Mouse (Mus musculus) midbrain, postnatal 0 days (tissue): ENCODE data around the gene Cd70. TPM values are rescaled to one million over a fixed set of nuclear protein-coding genes. Genes with fewer than 3 reads are reported as not detected.

Source experiments
- ATAC-seq: fragments of 200-750 bp; cut with Nextera tagmentation; 2 replicates; pipeline ENCODE4 v1.8.0; 2017; ENCODE audit warnings: moderate number of reproducible peaks, mild to moderate bottlenecking, moderate TSS enrichment, moderate library complexity; ENCODE audit not compliant: low FRiP score
- DNase-seq: peaks from one replicate; pipeline ENCODE4 v3.0.0-alpha.2; 2015; ENCODE audit warnings: low spot score
- H3K27ac ChIP-seq: fragments of 300-500 bp; sonication (generic); 2 replicates; pipeline ENCODE4 v1.5.1; 2014; ENCODE audit warnings: low read depth, mild to moderate bottlenecking, low read length, mixed read lengths
- H3K27me3 ChIP-seq: fragments of 300-500 bp; sonication (generic); 2 replicates; pipeline ENCODE4 v1.6.1; 2014; ENCODE audit warnings: low read length, control low read depth, mixed read lengths; ENCODE audit not compliant: insufficient read depth
- H3K36me3 ChIP-seq: fragments of 300-500 bp; sonication (generic); 2 replicates; pipeline ENCODE4 v1.6.1; 2014; ENCODE audit warnings: low read length, control low read depth, mixed read lengths; ENCODE audit not compliant: insufficient read depth
- H3K4me1 ChIP-seq: fragments of 300-500 bp; sonication (generic); 2 replicates; pipeline ENCODE4 v1.6.1; 2014; ENCODE audit warnings: mild to moderate bottlenecking, control low read depth, antibody characterized with exemption, low read length, mixed read lengths; ENCODE audit not compliant: insufficient read depth
- H3K4me2 ChIP-seq: fragments of 300-500 bp; sonication (generic); 2 replicates; pipeline ENCODE4 v1.6.1; 2014; ENCODE audit warnings: low read depth, mild to moderate bottlenecking, low read length, mixed read lengths; ENCODE audit not compliant: poor library complexity, severe bottlenecking
- H3K4me3 ChIP-seq: fragments of 300-500 bp; sonication (generic); 2 replicates; pipeline ENCODE4 v1.5.1; 2014; ENCODE audit warnings: low read depth, mild to moderate bottlenecking, low read length, moderate library complexity
- H3K9ac ChIP-seq: fragments of 300-500 bp; sonication (generic); replicated peaks from 2 replicates; pipeline ENCODE4 v1.6.1; 2014; ENCODE audit warnings: mild to moderate bottlenecking, low read length, moderate library complexity, mixed read lengths; ENCODE audit not compliant: poor library complexity, severe bottlenecking
- H3K9me3 ChIP-seq: fragments of 300-500 bp; sonication (generic); 2 replicates; pipeline ENCODE4 v1.6.1; 2016; ENCODE audit warnings: low read length, control low read depth
- CTCF ChIP-seq: IDR thresholded peaks from 2 replicates; pipeline ENCODE4 v1.5.1; 2016; ENCODE audit warnings: antibody characterized with exemption, mild to moderate bottlenecking
- WGBS: fragments of 180-500 bp; shearing (Covaris S2); extraction: QIAGEN DNeasy Blood & Tissue Kit; methylation state at CpG from one replicate; pipeline ENCODE4 v1.1.7; 2014; 5-methylcytosine and 5-hydroxymethylcytosine counted together
- polyA plus RNA-seq: library from polyadenylated mRNA; unstranded; fragments of >200 nt; fragmentation: Nextera tagmentation; extraction: Ambion mirVana; gene quantifications from 2 replicates; pipeline ENCODE4 v1.2.1, GENCODE M21; 2015
- total RNA-seq: library from RNA; depleted of rRNA; stranded (reverse); fragments of >200 nt; gene quantifications from 2 replicates; pipeline ENCODE4 v1.2.3, GENCODE M21; 2014; rRNA removed

The Cd70 gene
- total and polyA plus RNA-seq, 2 experiments from 2014 or later, result 0.82 to 1.2 TPM

GRCm38 (mm10) chr17:57099629-57100325, 49.8 kb downstream of the Cd70 start:
- no peak for TF ChIP-seq CTCF
- no peaks in the 10 kb centered on the region for H3K36me3 ChIP-seq
- no peaks in the 10 kb centered on the region; the same call in 1 of the 2 replicates for H3K4me1 ChIP-seq
- H3K9me3 ChIP-seq, result no peaks in the 10 kb centered on the region
- no peak overlapping the region for H3K4me2 ChIP-seq
- no peak overlapping the region for H3K9ac ChIP-seq
- no peak overlapping the region for H3K4me3 ChIP-seq
- H3K27me3 ChIP-seq, result no peaks in the 10 kb centered on the region
- no peak for ATAC-seq
- H3K27ac ChIP-seq, result no peak overlapping the region
- WGBS, result 8% methylated on average over 10 of the region's 10 CpGs
- DNase-seq, result peak; percentile 17

DNA sequence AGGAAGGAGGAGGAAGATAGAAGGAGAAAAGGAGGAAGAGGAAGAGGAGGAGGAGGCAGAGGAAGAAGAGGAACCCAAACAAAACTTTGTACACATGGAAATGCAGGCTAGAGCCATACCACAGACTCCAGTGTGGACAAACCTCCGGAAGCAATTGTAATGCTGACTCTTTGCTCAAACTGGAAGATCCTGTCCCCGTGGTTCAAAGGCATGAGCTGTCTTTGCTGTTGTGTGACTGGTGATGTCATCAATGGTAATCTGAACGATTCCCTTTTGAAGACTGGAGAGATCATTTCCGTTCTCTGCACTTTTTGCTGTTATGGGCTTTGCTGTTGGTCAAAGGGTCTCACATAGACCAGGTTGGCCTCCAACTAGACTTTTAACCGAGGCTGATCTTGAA, 51.3 kb downstream of the Cd70 start:
- no peak overlapping the region for H3K4me2 ChIP-seq
- 82% methylated on average over 5 of the region's 5 CpGs for WGBS
- H3K4me3 ChIP-seq, result no peak overlapping the region
- no peaks in the 10 kb centered on the region for H3K9me3 ChIP-seq
- ATAC-seq, result no peak
- no peaks in the 10 kb centered on the region for H3K27me3 ChIP-seq
- no peaks in the 10 kb centered on the region; the same call in 1 of the 2 replicates for H3K4me1 ChIP-seq
- no peak overlapping the region for H3K27ac ChIP-seq
- no peak overlapping the region for H3K9ac ChIP-seq
- DNase-seq, result no peak
- H3K36me3 ChIP-seq, result no peaks in the 10 kb centered on the region
- TF ChIP-seq CTCF, result no peak

GRCm38 (mm10) chr17:57096623-57096920, 53.0 kb downstream of the Cd70 start:
- Histone ChIP-seq H3K4me2 (peak overlapping the region; percentile 48), H3K4me3 (peak overlapping the region; percentile 15), H3K36me3 (no peaks in the 10 kb centered on the region), H3K27me3 (no peaks in the 10 kb centered on the region), H3K9ac (no peak overlapping the region), H3K27ac (no peak overlapping the region), H3K9me3 (no peaks in the 10 kb centered on the region), H3K4me1 (no peaks in the 10 kb centered on the region; the same call in 1 of the 2 replicates)
- peak; percentile 71 for DNase-seq
- peak; percentile 69 for ATAC-seq
- 2% methylated on average over 11 of the region's 11 CpGs for WGBS
- peak; percentile 91 for TF ChIP-seq CTCF

Other genes starting within 250 kb of the Cd70 start
- 136 and 145 TPM in 2 replicates for gene Mllt1, start 214.4 kb downstream of the Cd70 start, total RNA-seq
- gene Mllt1, start 214.4 kb downstream of the Cd70 start, polyA plus RNA-seq, result 60.2 and 63.5 TPM in 2 replicates
- not detected in 2 replicates for gene Acer1, start 167.7 kb downstream of the Cd70 start, total RNA-seq
- gene Acer1, start 167.7 kb downstream of the Cd70 start, polyA plus RNA-seq, result not detected in 2 replicates
- gene Clpp, start 159.5 kb downstream of the Cd70 start, total RNA-seq, result 126 and 139 TPM in 2 replicates
- 158 and 170 TPM in 2 replicates for gene Clpp, start 159.5 kb downstream of the Cd70 start, polyA plus RNA-seq
- gene Alkbh7, start 152.4 kb downstream of the Cd70 start, total RNA-seq, result 44.3 and 64.8 TPM in 2 replicates
- gene Alkbh7, start 152.4 kb downstream of the Cd70 start, polyA plus RNA-seq, result 75.5 and 75.8 TPM in 2 replicates
- not detected in 2 replicates for gene Pspn, start 149.8 kb downstream of the Cd70 start, total RNA-seq
- gene Pspn, start 149.8 kb downstream of the Cd70 start, polyA plus RNA-seq, result 0.37 and 0.54 TPM in 2 replicates
- gene Gtf2f1, start 138.5 kb downstream of the Cd70 start, total RNA-seq, result 37.8 and 47.8 TPM in 2 replicates
- gene Gtf2f1, start 138.5 kb downstream of the Cd70 start, polyA plus RNA-seq, result 66.4 and 67.5 TPM in 2 replicates
- 0.22 TPM in 1 of 2 replicates, not detected in the other for gene Gm17949, start 138.3 kb downstream of the Cd70 start, total RNA-seq
- gene Gm17949, start 138.3 kb downstream of the Cd70 start, polyA plus RNA-seq, result 0.38 TPM in 2 replicates
- gene Khsrp, start 118.3 kb downstream of the Cd70 start, total RNA-seq, result 73.6 and 76.9 TPM in 2 replicates
- gene Khsrp, start 118.3 kb downstream of the Cd70 start, polyA plus RNA-seq, result 25.3 and 31.6 TPM in 2 replicates
- gene Slc25a41, start 108.1 kb downstream of the Cd70 start, total RNA-seq, result 0.85 TPM in 1 of 2 replicates, not detected in the other
- not detected in 2 replicates for gene Slc25a41, start 108.1 kb downstream of the Cd70 start, polyA plus RNA-seq
- gene Crb3, start 90.7 kb downstream of the Cd70 start, total RNA-seq, result 6.2 and 8.5 TPM in 2 replicates
- 3.5 and 5.1 TPM in 2 replicates for gene Crb3, start 90.7 kb downstream of the Cd70 start, polyA plus RNA-seq
- gene Slc25a23, start 89.9 kb downstream of the Cd70 start, total RNA-seq, result 109 and 146 TPM in 2 replicates
- gene Slc25a23, start 89.9 kb downstream of the Cd70 start, polyA plus RNA-seq, result 42.9 and 44.5 TPM in 2 replicates
- 0.27 and 1.0 TPM in 2 replicates for gene Dennd1c, start 71.3 kb downstream of the Cd70 start, total RNA-seq
- 1.9 and 2.3 TPM in 2 replicates for gene Dennd1c, start 71.3 kb downstream of the Cd70 start, polyA plus RNA-seq
- 186 and 206 TPM in 2 replicates for gene Tubb4a, start 62.0 kb downstream of the Cd70 start, total RNA-seq
- gene Tubb4a, start 62.0 kb downstream of the Cd70 start, polyA plus RNA-seq, result 408 and 417 TPM in 2 replicates
- gene Tnfsf9, start 44.5 kb downstream of the Cd70 start, total RNA-seq, result 2.2 and 3.8 TPM in 2 replicates
- 3.6 and 4.5 TPM in 2 replicates for gene Tnfsf9, start 44.5 kb downstream of the Cd70 start, polyA plus RNA-seq
- gene Tnfsf14, start 44.4 kb upstream of the Cd70 start, total RNA-seq, result not detected in 2 replicates
- not detected in 2 replicates for gene Tnfsf14, start 44.4 kb upstream of the Cd70 start, polyA plus RNA-seq
- gene C3, start 78.4 kb upstream of the Cd70 start, total RNA-seq, result 0.49 and 8.6 TPM in 2 replicates
- gene C3, start 78.4 kb upstream of the Cd70 start, polyA plus RNA-seq, result 1.7 and 2.9 TPM in 2 replicates
- 19.2 and 20.9 TPM in 2 replicates for gene Gpr108, start 98.7 kb upstream of the Cd70 start, total RNA-seq
- gene Gpr108, start 98.7 kb upstream of the Cd70 start, polyA plus RNA-seq, result 22.6 and 23.1 TPM in 2 replicates
- gene Trip10, start 99.7 kb upstream of the Cd70 start, total RNA-seq, result 3.8 and 5.5 TPM in 2 replicates
- 5.4 and 5.5 TPM in 2 replicates for gene Trip10, start 99.7 kb upstream of the Cd70 start, polyA plus RNA-seq
- gene Vav1, start 129.3 kb upstream of the Cd70 start, total RNA-seq, result 1.5 and 2.7 TPM in 2 replicates
- 1.7 and 2.0 TPM in 2 replicates for gene Vav1, start 129.3 kb upstream of the Cd70 start, polyA plus RNA-seq
- gene Adgre1, start 208.9 kb upstream of the Cd70 start, total RNA-seq, result 7.0 and 21.8 TPM in 2 replicates
- gene Adgre1, start 208.9 kb upstream of the Cd70 start, polyA plus RNA-seq, result 3.8 and 4.4 TPM in 2 replicates